Mouse (Mus musculus) lung, embryonic 14.5 days (tissue): Measurements from ENCODE around the gene Phf21a. TPM values are rescaled to one million over a fixed set of nuclear protein-coding genes. Genes with fewer than 3 reads are reported as not detected.

Source experiments
- ATAC-seq: fragments of 200-750 bp; cut with Nextera tagmentation; 2 replicates; pipeline ENCODE4 v1.8.0; 2017; ENCODE audit warnings: mild to moderate bottlenecking, moderate TSS enrichment, moderate library complexity; ENCODE audit not compliant: insufficient read depth
- DNase-seq: peaks from one replicate; pipeline ENCODE4 v3.0.0-alpha.2; 2015
- H3K27ac ChIP-seq: fragments of 300-500 bp; sonication (generic); 2 replicates; pipeline ENCODE4 v1.5.1; 2014; ENCODE audit warnings: low read depth, mild to moderate bottlenecking, moderate library complexity
- H3K27me3 ChIP-seq: fragments of 300-500 bp; sonication (generic); 2 replicates; pipeline ENCODE4 v1.6.1; 2014; ENCODE audit warnings: low read length, control low read depth; ENCODE audit not compliant: insufficient read depth
- H3K36me3 ChIP-seq: fragments of 300-500 bp; sonication (generic); 2 replicates; pipeline ENCODE4 v1.6.1; 2014; ENCODE audit warnings: control low read depth; ENCODE audit not compliant: insufficient read depth
- H3K4me1 ChIP-seq: fragments of 300-500 bp; sonication (generic); 2 replicates; pipeline ENCODE4 v1.6.1; 2014; ENCODE audit warnings: antibody characterized with exemption, control low read depth; ENCODE audit not compliant: insufficient read depth
- H3K4me2 ChIP-seq: fragments of 300-500 bp; sonication (generic); 2 replicates; pipeline ENCODE4 v1.6.1; 2014; ENCODE audit warnings: mild to moderate bottlenecking
- H3K4me3 ChIP-seq: fragments of 300-500 bp; sonication (generic); 2 replicates; pipeline ENCODE4 v1.5.1; 2014; ENCODE audit warnings: low read depth, low read length
- H3K9ac ChIP-seq: fragments of 300-500 bp; sonication (generic); 2 replicates; pipeline ENCODE4 v1.6.1; 2014
- H3K9me3 ChIP-seq: fragments of 300-500 bp; sonication (generic); 2 replicates; pipeline ENCODE4 v1.6.1; 2016; ENCODE audit warnings: low read depth, low read length, control low read depth
- CTCF ChIP-seq: IDR thresholded peaks from 2 replicates; pipeline ENCODE4 v1.5.1; 2016; ENCODE audit warnings: antibody characterized with exemption, low read depth
- WGBS: fragments of 180-500 bp; shearing (Covaris S2); extraction: QIAGEN DNeasy Blood & Tissue Kit; methylation state at CpG from one replicate; pipeline ENCODE4 v1.1.7; 2014; 5-methylcytosine and 5-hydroxymethylcytosine counted together
- polyA plus RNA-seq: library from polyadenylated mRNA; unstranded; fragments of >200 nt; fragmentation: Nextera tagmentation; extraction: Ambion mirVana; gene quantifications from 2 replicates; pipeline ENCODE4 v1.2.1, GENCODE M21; 2014

The Phf21a gene
- polyA plus RNA-seq, 1 experiment from 2014 or later, result 26.1 TPM

GRCm38 (mm10) chr2:92063106-92063505 is 29.8 kb upstream of the Phf21a start:
- no peaks in the 10 kb centered on the region for H3K36me3 ChIP-seq
- 49% methylated on average over 5 of the region's 5 CpGs for WGBS
- peaks cover 23% of the 10 kb centered on the region for H3K27me3 ChIP-seq
- TF ChIP-seq CTCF, result no peak
- no peak overlapping the region for H3K4me3 ChIP-seq
- no peaks in the 10 kb centered on the region for H3K9me3 ChIP-seq
- no peak overlapping the region for H3K27ac ChIP-seq
- H3K9ac ChIP-seq, result no peak overlapping the region
- DNase-seq (no peak), ATAC-seq (no peak)
- H3K4me2 ChIP-seq, result no peak overlapping the region
- H3K4me1 ChIP-seq, result peaks cover 6% of the 10 kb centered on the region

GRCm38 (mm10) chr2:92065269-92065888 is 27.5 kb upstream of the Phf21a start:
- no peak for TF ChIP-seq CTCF
- Histone ChIP-seq H3K36me3 (no peaks in the 10 kb centered on the region), H3K4me1 (no peaks in the 10 kb centered on the region), H3K4me3 (no peak overlapping the region), H3K27ac (no peak overlapping the region), H3K27me3 (peaks cover 4% of the 10 kb centered on the region), H3K4me2 (no peak overlapping the region), H3K9ac (no peak overlapping the region), H3K9me3 (no peaks in the 10 kb centered on the region)
- ATAC-seq (no peak), DNase-seq (no peak)
- 82% methylated on average over 8 of the region's 8 CpGs for WGBS

- ATAC-seq (no peak), DNase-seq (no peak)
- no peaks in the 10 kb centered on the region for H3K4me1 ChIP-seq
- no peak overlapping the region for H3K4me2 ChIP-seq
- no peak overlapping the region for H3K4me3 ChIP-seq
- no peaks in the 10 kb centered on the region for H3K27me3 ChIP-seq
- no peaks in the 10 kb centered on the region for H3K36me3 ChIP-seq
- no peak overlapping the region for H3K27ac ChIP-seq
- TF ChIP-seq CTCF, result no peak
- WGBS, result 43% methylated on average over 6 of the region's 6 CpGs
- H3K9ac ChIP-seq, result no peak overlapping the region
- no peaks in the 10 kb centered on the region for H3K9me3 ChIP-seq
Observed at GRCm38 (mm10) chr2:92065938-92066337, 27.0 kb upstream of the Phf21a start.

GRCm38 (mm10) chr2:92066899-92067298 is 26.0 kb upstream of the Phf21a start:
- Histone ChIP-seq H3K4me3 (no peak overlapping the region), H3K27me3 (no peaks in the 10 kb centered on the region), H3K9ac (no peak overlapping the region), H3K27ac (no peak overlapping the region), H3K36me3 (no peaks in the 10 kb centered on the region), H3K4me2 (no peak overlapping the region), H3K9me3 (no peaks in the 10 kb centered on the region), H3K4me1 (no peaks in the 10 kb centered on the region)
- DNase-seq (no peak), ATAC-seq (no peak)
- 62% methylated on average over 1 of the region's 1 CpGs for WGBS
- TF ChIP-seq CTCF, result no peak

GRCm38 (mm10) chr2:92067600-92067999 is 25.3 kb upstream of the Phf21a start:
- H3K4me1 ChIP-seq, result no peaks in the 10 kb centered on the region
- H3K27me3 ChIP-seq, result no peaks in the 10 kb centered on the region
- H3K4me3 ChIP-seq, result no peak overlapping the region
- TF ChIP-seq CTCF, result no peak
- no peak overlapping the region for H3K4me2 ChIP-seq
- 49% methylated on average over 3 of the region's 3 CpGs for WGBS
- H3K9me3 ChIP-seq, result no peaks in the 10 kb centered on the region
- no peaks in the 10 kb centered on the region for H3K36me3 ChIP-seq
- H3K27ac ChIP-seq, result no peak overlapping the region
- no peak overlapping the region for H3K9ac ChIP-seq
- DNase-seq, result no peak
- ATAC-seq, result no peak

GRCm38 (mm10) chr2:92069630-92070029 is 23.3 kb upstream of the Phf21a start:
- Histone ChIP-seq H3K4me3 (no peak overlapping the region), H3K9me3 (no peaks in the 10 kb centered on the region), H3K4me1 (no peaks in the 10 kb centered on the region), H3K36me3 (no peaks in the 10 kb centered on the region), H3K27me3 (no peaks in the 10 kb centered on the region), H3K9ac (no peak overlapping the region), H3K4me2 (no peak overlapping the region), H3K27ac (no peak overlapping the region)
- WGBS, result 67% methylated on average over 5 of the region's 5 CpGs
- no peak for TF ChIP-seq CTCF
- DNase-seq, result no peak
- no peak for ATAC-seq

GRCm38 (mm10) chr2:92071143-92071542 is 21.8 kb upstream of the Phf21a start:
- Histone ChIP-seq H3K9me3 (no peaks in the 10 kb centered on the region), H3K4me1 (no peaks in the 10 kb centered on the region), H3K27ac (no peak overlapping the region), H3K27me3 (no peaks in the 10 kb centered on the region), H3K4me3 (no peak overlapping the region), H3K4me2 (no peak overlapping the region), H3K9ac (no peak overlapping the region), H3K36me3 (no peaks in the 10 kb centered on the region)
- WGBS, result 76% methylated on average over 4 of the region's 4 CpGs
- no peak for TF ChIP-seq CTCF
- no peak for DNase-seq
- no peak for ATAC-seq

GRCm38 (mm10) chr2:92076086-92076692 is 16.7 kb upstream of the Phf21a start:
- Histone ChIP-seq H3K4me3 (no peak overlapping the region), H3K4me1 (no peaks in the 10 kb centered on the region), H3K9ac (no peak overlapping the region), H3K36me3 (no peaks in the 10 kb centered on the region), H3K27me3 (no peaks in the 10 kb centered on the region), H3K4me2 (no peak overlapping the region), H3K9me3 (no peaks in the 10 kb centered on the region), H3K27ac (no peak overlapping the region)
- ATAC-seq, result no peak
- 76% methylated on average over 13 of the region's 13 CpGs for WGBS
- TF ChIP-seq CTCF, result no peak
- no peak for DNase-seq
